Mouse (Mus musculus): Measurements from ENCODE around the gene Fus. TPM values are rescaled to one million over a fixed set of nuclear protein-coding genes. Genes with fewer than 3 reads are reported as not detected.

The Fus gene
- polyA plus RNA-seq (2014; fragmentation: Illumina TruSeq; extraction: RNeasy Lipid Tissue Mini Kit (QIAGEN cat#74804); ENCODE audit: low read depth, low replicate concordance) = 363 TPM

GRCm38 (mm10) chr7:127967004-127967921, at the start of gene Fus:
Gene Fus, plus strand, starts transcription at chr7:127967457.

GRCm38 (mm10) chr7:127929923-127930322, 37.3 kb upstream of the Fus start, which contains the start of gene Prss8:
Gene Prss8, minus strand, starts transcription at chr7:127930104.

GRCm38 (mm10) chr7:127946470-127947023, 20.7 kb upstream of the Fus start, which contains the start of gene Prss36:
Gene Prss36, minus strand, starts transcription at chr7:127946725.

GRCm38 (mm10) chr7:127993341-127993977, 26.2 kb downstream of the Fus start, which contains the start of gene Pycard:
Gene Pycard, minus strand, starts transcription at chr7:127993867.

GRCm38 (mm10) chr7:128003688-128004087, 36.4 kb downstream of the Fus start, which contains the start of gene Trim72:
Gene Trim72, plus strand, starts transcription at chr7:128003949.

Other genes with a start within 250 kb of the Fus start
- not detected for gene Ctf2, start 235.3 kb upstream of the Fus start, polyA plus RNA-seq (2014; fragmentation: Illumina TruSeq; extraction: RNeasy Lipid Tissue Mini Kit (QIAGEN cat#74804); ENCODE audit: low read depth, low replicate concordance)
- gene Fbxl19, start 222.9 kb upstream of the Fus start, polyA plus RNA-seq (2014; fragmentation: Illumina TruSeq; extraction: RNeasy Lipid Tissue Mini Kit (QIAGEN cat#74804); ENCODE audit: low read depth, low replicate concordance) = 0.28 TPM
- 3.0 TPM for gene Orai3, start 197.6 kb upstream of the Fus start, polyA plus RNA-seq (2014; fragmentation: Illumina TruSeq; extraction: RNeasy Lipid Tissue Mini Kit (QIAGEN cat#74804); ENCODE audit: low read depth, low replicate concordance)
- 4.2 TPM for gene Setd1a, start 190.8 kb upstream of the Fus start, polyA plus RNA-seq (2014; fragmentation: Illumina TruSeq; extraction: RNeasy Lipid Tissue Mini Kit (QIAGEN cat#74804); ENCODE audit: low read depth, low replicate concordance)
- gene Gm49388, start 181.8 kb upstream of the Fus start, polyA plus RNA-seq (2014; fragmentation: Illumina TruSeq; extraction: RNeasy Lipid Tissue Mini Kit (QIAGEN cat#74804); ENCODE audit: low read depth, low replicate concordance) = not detected
- gene Hsd3b7, start 166.9 kb upstream of the Fus start, polyA plus RNA-seq (2014; fragmentation: Illumina TruSeq; extraction: RNeasy Lipid Tissue Mini Kit (QIAGEN cat#74804); ENCODE audit: low read depth, low replicate concordance) = 9.7 TPM
- gene Stx4a, start 143.2 kb upstream of the Fus start, polyA plus RNA-seq (2014; fragmentation: Illumina TruSeq; extraction: RNeasy Lipid Tissue Mini Kit (QIAGEN cat#74804); ENCODE audit: low read depth, low replicate concordance) = 8.2 TPM
- 0.16 TPM for gene Stx1b, start 142.9 kb upstream of the Fus start, polyA plus RNA-seq (2014; fragmentation: Illumina TruSeq; extraction: RNeasy Lipid Tissue Mini Kit (QIAGEN cat#74804); ENCODE audit: low read depth, low replicate concordance)
- gene Zfp646, start 91.2 kb upstream of the Fus start, polyA plus RNA-seq (2014; fragmentation: Illumina TruSeq; extraction: RNeasy Lipid Tissue Mini Kit (QIAGEN cat#74804); ENCODE audit: low read depth, low replicate concordance) = 4.8 TPM
- gene Zfp668, start 90.6 kb upstream of the Fus start, polyA plus RNA-seq (2014; fragmentation: Illumina TruSeq; extraction: RNeasy Lipid Tissue Mini Kit (QIAGEN cat#74804); ENCODE audit: low read depth, low replicate concordance) = 0.77 TPM
- 0.20 TPM for gene Prss53, start 76.5 kb upstream of the Fus start, polyA plus RNA-seq (2014; fragmentation: Illumina TruSeq; extraction: RNeasy Lipid Tissue Mini Kit (QIAGEN cat#74804); ENCODE audit: low read depth, low replicate concordance)
- not detected for gene Gm21974, start 72.0 kb upstream of the Fus start, polyA plus RNA-seq (2014; fragmentation: Illumina TruSeq; extraction: RNeasy Lipid Tissue Mini Kit (QIAGEN cat#74804); ENCODE audit: low read depth, low replicate concordance)
- gene Vkorc1, start 71.8 kb upstream of the Fus start, polyA plus RNA-seq (2014; fragmentation: Illumina TruSeq; extraction: RNeasy Lipid Tissue Mini Kit (QIAGEN cat#74804); ENCODE audit: low read depth, low replicate concordance) = 72.8 TPM
- 4.9 TPM for gene Bckdk, start 63.4 kb upstream of the Fus start, polyA plus RNA-seq (2014; fragmentation: Illumina TruSeq; extraction: RNeasy Lipid Tissue Mini Kit (QIAGEN cat#74804); ENCODE audit: low read depth, low replicate concordance)
- 6.3 TPM for gene Kat8, start 54.9 kb upstream of the Fus start, polyA plus RNA-seq (2014; fragmentation: Illumina TruSeq; extraction: RNeasy Lipid Tissue Mini Kit (QIAGEN cat#74804); ENCODE audit: low read depth, low replicate concordance)
- 4.9 TPM for gene Prss8, start 37.4 kb upstream of the Fus start, polyA plus RNA-seq (2014; fragmentation: Illumina TruSeq; extraction: RNeasy Lipid Tissue Mini Kit (QIAGEN cat#74804); ENCODE audit: low read depth, low replicate concordance)
- not detected for gene Prss36, start 20.7 kb upstream of the Fus start, polyA plus RNA-seq (2014; fragmentation: Illumina TruSeq; extraction: RNeasy Lipid Tissue Mini Kit (QIAGEN cat#74804); ENCODE audit: low read depth, low replicate concordance)
- gene Pycard, start 26.4 kb downstream of the Fus start, polyA plus RNA-seq (2014; fragmentation: Illumina TruSeq; extraction: RNeasy Lipid Tissue Mini Kit (QIAGEN cat#74804); ENCODE audit: low read depth, low replicate concordance) = 6.6 TPM
- not detected for gene Trim72, start 36.5 kb downstream of the Fus start, polyA plus RNA-seq (2014; fragmentation: Illumina TruSeq; extraction: RNeasy Lipid Tissue Mini Kit (QIAGEN cat#74804); ENCODE audit: low read depth, low replicate concordance)
- gene Itgam, start 95.2 kb downstream of the Fus start, polyA plus RNA-seq (2014; fragmentation: Illumina TruSeq; extraction: RNeasy Lipid Tissue Mini Kit (QIAGEN cat#74804); ENCODE audit: low read depth, low replicate concordance) = 0.69 TPM
- gene Gm49368, start 95.2 kb downstream of the Fus start, polyA plus RNA-seq (2014; fragmentation: Illumina TruSeq; extraction: RNeasy Lipid Tissue Mini Kit (QIAGEN cat#74804); ENCODE audit: low read depth, low replicate concordance) = not detected
- gene Itgax, start 162.1 kb downstream of the Fus start, polyA plus RNA-seq (2014; fragmentation: Illumina TruSeq; extraction: RNeasy Lipid Tissue Mini Kit (QIAGEN cat#74804); ENCODE audit: low read depth, low replicate concordance) = 0.93 TPM
- gene Itgad, start 186.9 kb downstream of the Fus start, polyA plus RNA-seq (2014; fragmentation: Illumina TruSeq; extraction: RNeasy Lipid Tissue Mini Kit (QIAGEN cat#74804); ENCODE audit: low read depth, low replicate concordance) = not detected
- not detected for gene Cox6a2, start 238.9 kb downstream of the Fus start, polyA plus RNA-seq (2014; fragmentation: Illumina TruSeq; extraction: RNeasy Lipid Tissue Mini Kit (QIAGEN cat#74804); ENCODE audit: low read depth, low replicate concordance)

Measured in kidney, adult 10 weeks (tissue).